Mouse (Mus musculus): ENCODE data around the gene 1700025C18Rik. TPM values are rescaled to one million over a fixed set of nuclear protein-coding genes. Genes with fewer than 3 reads are reported as not detected.

The 1700025C18Rik gene
- polyA plus RNA-seq, 1 experiment from 2014 or later, result not detected

GRCm38 (mm10) chr2:165105513-165106079 lies 15.0 kb upstream of the 1700025C18Rik start:
- TF ChIP-seq CTCF (IDR thresholded peaks at IDR 0.05), result no peak
- peaks cover 40% of the 10 kb centered on the region for H3K27me3 ChIP-seq
- ATAC-seq, result no peak
- ChIA-PET POLR2A (no interaction called here), CTCF (no interaction called here)
- in situ Hi-C loops (cut with MboI; ENCODE audit: low pct_unique_long_range_greater_than_20kb), result no loop called here
- DNase-seq (ENCODE audit: low read depth, low spot score), result no peak

DNA sequence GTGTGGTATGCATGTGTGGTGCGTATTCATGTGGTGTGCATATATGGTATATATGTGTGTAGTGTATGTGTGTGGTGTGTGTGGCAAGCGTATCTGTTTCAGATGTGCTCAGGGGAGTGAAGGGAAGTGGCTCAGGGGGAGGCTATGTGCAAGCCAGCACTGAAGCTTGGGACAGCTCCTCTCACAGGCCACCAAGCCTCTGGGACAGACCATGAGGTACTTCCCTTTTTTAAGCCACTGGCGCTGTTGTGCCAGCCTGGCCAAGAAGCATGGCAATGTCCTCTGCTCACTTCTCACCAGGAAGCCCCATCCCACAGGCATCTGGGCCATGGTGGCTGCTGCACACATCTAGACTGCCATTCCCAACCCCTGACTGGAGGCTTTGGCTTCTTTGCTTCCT lies 12.4 kb upstream of the 1700025C18Rik start:
- no peak for DNase-seq (ENCODE audit: low read depth, low spot score)
- H3K27me3 ChIP-seq, result peaks cover 38% of the 10 kb centered on the region

DNA sequence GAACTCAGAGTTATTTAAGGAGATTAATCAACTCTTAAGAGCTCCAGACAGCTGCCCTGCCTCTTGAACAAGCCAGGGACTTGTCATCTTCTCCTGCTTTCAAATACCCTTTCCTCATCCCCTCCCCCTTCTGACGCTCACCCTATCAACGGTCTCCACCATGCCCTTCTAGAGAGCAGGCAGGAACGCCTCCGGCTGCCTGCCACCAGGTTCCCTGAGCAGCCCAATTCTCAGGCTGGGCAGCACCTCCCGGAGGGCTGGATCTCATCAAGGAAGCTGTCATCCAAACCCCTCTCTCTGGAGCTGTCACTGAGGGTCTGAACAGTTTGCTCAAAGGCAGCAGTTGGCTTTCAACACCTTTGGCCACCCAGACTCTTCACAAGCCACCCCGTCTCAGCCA lies 10.2 kb upstream of the 1700025C18Rik start:
- no peak for ATAC-seq
- no peak for DNase-seq (ENCODE audit: low read depth, low spot score)
- in situ Hi-C loops (cut with MboI; ENCODE audit: low pct_unique_long_range_greater_than_20kb), result no loop called here
- CTCF ChIA-PET, result no interaction called here
- POLR2A ChIA-PET, result no interaction called here
- peaks cover 34% of the 10 kb centered on the region for H3K27me3 ChIP-seq
- no peak for TF ChIP-seq CTCF (IDR thresholded peaks at IDR 0.05)

More for the DNA sequence above, 12.4 kb upstream of the 1700025C18Rik start:
- no peak for TF ChIP-seq CTCF (IDR thresholded peaks at IDR 0.05)
- CTCF ChIA-PET, result no interaction called here
- no peak for ATAC-seq
- in situ Hi-C loops (cut with MboI; ENCODE audit: low pct_unique_long_range_greater_than_20kb), result no loop called here
- POLR2A ChIA-PET, result no interaction called here

GRCm38 (mm10) chr2:165098861-165099260 lies 8.3 kb upstream of the 1700025C18Rik start:
- POLR2A ChIA-PET, result no interaction called here
- TF ChIP-seq CTCF (IDR thresholded peaks at IDR 0.05), result no peak
- in situ Hi-C loops (cut with MboI; ENCODE audit: low pct_unique_long_range_greater_than_20kb), result loop anchor here (25.0 kb wide), 1 partner anchor 363 kb away; the partner anchor contains the start of gene Slc13a3
- DNase-seq (ENCODE audit: low read depth, low spot score) (no peak), ATAC-seq (no peak)
- CTCF ChIA-PET, result no interaction called here
- peaks cover 27% of the 10 kb centered on the region for H3K27me3 ChIP-seq

DNA sequence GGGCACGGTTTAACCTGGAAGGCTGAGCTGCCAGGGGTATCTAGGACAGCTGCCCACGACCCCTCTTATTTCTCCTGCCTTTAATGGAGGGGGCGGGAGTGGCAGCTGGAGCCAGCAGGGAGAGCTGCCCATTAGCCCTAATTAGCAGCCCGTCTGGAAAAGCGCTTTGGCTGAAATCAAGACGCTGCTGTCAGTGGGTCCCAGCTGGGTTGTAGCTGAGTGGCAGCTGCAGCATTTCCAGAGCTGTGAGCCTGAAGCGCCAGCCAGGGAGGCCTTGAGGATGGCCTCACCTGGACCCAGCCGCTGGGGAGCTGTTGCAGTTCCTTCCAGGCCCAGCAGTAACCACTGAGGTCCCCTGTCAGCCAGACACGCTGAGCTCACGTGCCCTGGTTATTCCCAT lies 5.8 kb upstream of the 1700025C18Rik start:
- ATAC-seq (no peak), DNase-seq (ENCODE audit: low read depth, low spot score) (no peak)
- no peak for TF ChIP-seq CTCF (IDR thresholded peaks at IDR 0.05)
- POLR2A ChIA-PET, result no interaction called here
- peaks cover 23% of the 10 kb centered on the region for H3K27me3 ChIP-seq
- in situ Hi-C loops (cut with MboI; ENCODE audit: low pct_unique_long_range_greater_than_20kb), result loop anchor here (25.0 kb wide), 1 partner anchor 366 kb away; the partner anchor contains the start of gene Slc13a3
- CTCF ChIA-PET, result no interaction called here

DNA sequence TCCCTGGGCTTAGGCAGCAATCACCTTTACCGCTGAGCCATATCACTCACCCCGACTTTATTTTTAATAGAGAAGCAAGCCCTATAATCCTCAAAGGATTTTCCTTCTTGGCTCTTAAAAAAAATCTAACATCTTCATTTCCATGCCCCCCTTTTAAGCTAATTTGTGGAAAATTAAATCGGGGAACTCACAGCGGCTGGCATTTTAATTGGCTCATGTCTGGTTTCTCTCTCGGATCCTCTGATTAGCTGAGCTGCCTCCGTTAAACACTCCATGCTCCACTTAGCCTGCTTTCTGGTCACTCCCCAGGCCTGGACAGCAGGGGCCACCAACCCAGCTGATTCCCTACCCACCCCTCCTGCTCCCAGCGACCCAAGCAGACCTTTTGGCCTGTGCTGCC lies 1.8 kb upstream of the 1700025C18Rik start:
- no peak for DNase-seq (ENCODE audit: low read depth, low spot score)
- ChIA-PET POLR2A (no interaction called here), CTCF (no interaction called here)
- no peak for ATAC-seq
- TF ChIP-seq CTCF (IDR thresholded peaks at IDR 0.05), result no peak
- peaks cover 9% of the 10 kb centered on the region for H3K27me3 ChIP-seq
- in situ Hi-C loops (cut with MboI; ENCODE audit: low pct_unique_long_range_greater_than_20kb), result loop anchor here (25.0 kb wide), 1 partner anchor 370 kb away; the partner anchor contains the start of gene Slc13a3

- TF ChIP-seq CTCF (IDR thresholded peaks at IDR 0.05), result no peak
- in situ Hi-C loops (cut with MboI; ENCODE audit: low pct_unique_long_range_greater_than_20kb), result loop anchor here (25.0 kb wide), 1 partner anchor 371 kb away; the partner anchor contains the start of gene Slc13a3
- DNase-seq (ENCODE audit: low read depth, low spot score) (no peak), ATAC-seq (no peak)
- peaks cover 3% of the 10 kb centered on the region for H3K27me3 ChIP-seq
- ChIA-PET CTCF (no interaction called here), POLR2A (no interaction called here)
Measured at GRCm38 (mm10) chr2:165091433-165091965, 949 bp upstream of the 1700025C18Rik start.

DNA sequence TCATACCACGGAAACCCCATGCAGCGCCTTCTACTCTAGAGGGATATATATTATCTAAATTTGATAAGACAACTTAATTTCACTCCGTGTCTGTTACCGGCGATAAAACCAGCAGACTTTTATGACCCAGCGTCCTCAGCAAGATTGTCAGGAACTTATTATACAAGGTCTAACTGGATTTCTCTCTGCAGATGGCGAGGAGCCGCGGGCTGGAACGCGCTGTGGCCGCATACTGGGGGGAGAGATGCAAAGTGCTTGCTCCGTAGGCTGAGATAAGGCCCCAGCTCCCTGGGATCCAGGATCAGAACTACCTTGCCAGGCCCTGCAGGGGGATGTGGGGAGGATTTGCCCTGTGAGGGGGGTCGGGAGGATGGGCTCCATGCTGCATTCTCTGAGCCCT lies 1.1 kb downstream of the 1700025C18Rik start:
- no peak for TF ChIP-seq CTCF (IDR thresholded peaks at IDR 0.05)
- in situ Hi-C loops (cut with MboI; ENCODE audit: low pct_unique_long_range_greater_than_20kb), result loop anchor here (25.0 kb wide), 1 partner anchor 373 kb away; the partner anchor contains the start of gene Slc13a3
- peaks cover 12% of the 10 kb centered on the region for H3K27me3 ChIP-seq
- DNase-seq (ENCODE audit: low read depth, low spot score) (no peak), ATAC-seq (no peak)
- CTCF ChIA-PET, result no interaction called here
- POLR2A ChIA-PET, result no interaction called here

- TF ChIP-seq CTCF (IDR thresholded peaks at IDR 0.05), result no peak
- POLR2A ChIA-PET, result interaction anchor here (0.9 kb wide), 1 partner anchor 11 kb away, joined by 3 read pairs; no protein-coding TSS in a partner anchor
- no peak for ATAC-seq
- DNase-seq (ENCODE audit: low read depth, low spot score), result no peak
- H3K27me3 ChIP-seq, result peaks cover 14% of the 10 kb centered on the region
- CTCF ChIA-PET, result no interaction called here
- in situ Hi-C loops (cut with MboI; ENCODE audit: low pct_unique_long_range_greater_than_20kb), result loop anchor here (25.0 kb wide), 1 partner anchor 376 kb away; the partner anchor contains the start of gene Slc13a3
Measured at GRCm38 (mm10) chr2:165086634-165087033, 3.9 kb downstream of the 1700025C18Rik start.

- ATAC-seq (no peak), DNase-seq (ENCODE audit: low read depth, low spot score) (no peak)
- peaks cover 34% of the 10 kb centered on the region for H3K27me3 ChIP-seq
- ChIA-PET POLR2A (no interaction called here), CTCF (interaction anchor here (1.2 kb wide), 1 partner anchor 10 kb away, joined by 3 read pairs; no protein-coding TSS in a partner anchor)
- TF ChIP-seq CTCF (IDR thresholded peaks at IDR 0.05), result no peak
- in situ Hi-C loops (cut with MboI; ENCODE audit: low pct_unique_long_range_greater_than_20kb), result loop anchor here (25.0 kb wide), 1 partner anchor 381 kb away; the partner anchor contains the start of gene Slc13a3
Measured at GRCm38 (mm10) chr2:165081257-165081656, 9.3 kb downstream of the 1700025C18Rik start.

DNA sequence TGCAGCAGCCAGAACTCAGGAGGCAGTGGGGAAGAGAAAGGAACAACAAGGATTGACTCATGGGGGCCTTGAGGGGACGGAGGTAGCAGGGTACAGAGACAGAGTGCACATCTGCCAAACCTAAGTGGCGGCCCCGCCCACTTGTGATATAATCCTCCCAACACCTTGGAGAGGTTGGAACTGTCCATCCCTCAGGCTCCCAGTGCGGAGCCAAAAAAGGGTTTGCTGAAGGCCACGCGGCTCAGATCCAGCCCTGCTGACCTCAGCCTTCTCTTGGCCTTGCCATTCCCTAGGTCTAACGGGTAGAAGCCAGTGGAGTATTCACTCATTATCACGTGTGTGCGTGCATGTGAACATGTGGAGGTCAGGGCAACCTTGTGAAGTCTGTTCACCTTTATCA lies 9.9 kb downstream of the 1700025C18Rik start:
- no peak for ATAC-seq
- in situ Hi-C loops (cut with MboI; ENCODE audit: low pct_unique_long_range_greater_than_20kb), result loop anchor here (25.0 kb wide), 1 partner anchor 382 kb away; the partner anchor contains the start of gene Slc13a3
- H3K27me3 ChIP-seq, result peaks cover 34% of the 10 kb centered on the region
- ChIA-PET CTCF (interaction anchor here (1.2 kb wide), 1 partner anchor 10 kb away, joined by 3 read pairs; no protein-coding TSS in a partner anchor), POLR2A (no interaction called here)
- no peak for TF ChIP-seq CTCF (IDR thresholded peaks at IDR 0.05)
- no peak for DNase-seq (ENCODE audit: low read depth, low spot score)
